Mouse (Mus musculus): Measurements from ENCODE around the gene P2ry6.

P2ry6 gene

GRCm38 (mm10) chr7:100941169-100941568 is 33.3 kb downstream of the P2ry6 start:
- DNase-seq (ENCODE audit: low spot score), result no peak

GRCm38 (mm10) chr7:100938106-100938505 is 36.3 kb downstream of the P2ry6 start:
- no peak for DNase-seq (ENCODE audit: low spot score)

GRCm38 (mm10) chr7:100937481-100937880 is 37.0 kb downstream of the P2ry6 start:
- DNase-seq (ENCODE audit: low spot score), result no peak

- no peak for DNase-seq (ENCODE audit: low spot score)
Measured at GRCm38 (mm10) chr7:100933520-100933919, 40.9 kb downstream of the P2ry6 start.

- DNase-seq (ENCODE audit: low spot score), result peak; percentile 57
Measured at GRCm38 (mm10) chr7:100932481-100933007, 41.9 kb downstream of the P2ry6 start.

- DNase-seq (ENCODE audit: low spot score), result no peak
Measured at GRCm38 (mm10) chr7:100931926-100932480, 42.4 kb downstream of the P2ry6 start, which contains the start of gene Arhgef17. Gene Arhgef17, minus strand, starts transcription at chr7:100932107.

- no peak for DNase-seq (ENCODE audit: low spot score)
Measured at GRCm38 (mm10) chr7:100931316-100931925, 43.0 kb downstream of the P2ry6 start.

GRCm38 (mm10) chr7:100930619-100931315 is 43.7 kb downstream of the P2ry6 start:
- no peak for DNase-seq (ENCODE audit: low spot score)

GRCm38 (mm10) chr7:100929639-100930303 is 44.7 kb downstream of the P2ry6 start:
- no peak for DNase-seq (ENCODE audit: low spot score)

- no peak for DNase-seq (ENCODE audit: low spot score)
Measured at GRCm38 (mm10) chr7:100928456-100928855, 46.0 kb downstream of the P2ry6 start.

GRCm38 (mm10) chr7:100927287-100928000 is 47.0 kb downstream of the P2ry6 start:
- DNase-seq (ENCODE audit: low spot score), result no peak

GRCm38 (mm10) chr7:100926311-100926923 is 48.0 kb downstream of the P2ry6 start:
- no peak for DNase-seq (ENCODE audit: low spot score)

GRCm38 (mm10) chr7:100924674-100925445 is 49.6 kb downstream of the P2ry6 start:
- no peak for DNase-seq (ENCODE audit: low spot score)

- DNase-seq (ENCODE audit: low spot score), result no peak
Measured at GRCm38 (mm10) chr7:100924200-100924599, 50.2 kb downstream of the P2ry6 start.

GRCm38 (mm10) chr7:100922907-100923306 is 51.5 kb downstream of the P2ry6 start:
- DNase-seq (ENCODE audit: low spot score), result no peak

GRCm38 (mm10) chr7:100921289-100921688 is 53.2 kb downstream of the P2ry6 start:
- DNase-seq (ENCODE audit: low spot score), result no peak

- DNase-seq (ENCODE audit: low spot score), result no peak
Measured at GRCm38 (mm10) chr7:100919809-100920107, 54.7 kb downstream of the P2ry6 start.

GRCm38 (mm10) chr7:100919006-100919808 is 55.2 kb downstream of the P2ry6 start:
- no peak for DNase-seq (ENCODE audit: low spot score)

- no peak for DNase-seq (ENCODE audit: low spot score)
Measured at GRCm38 (mm10) chr7:100918176-100918575, 56.3 kb downstream of the P2ry6 start.

- DNase-seq (ENCODE audit: low spot score), result no peak
Measured at GRCm38 (mm10) chr7:100917751-100918150, 56.7 kb downstream of the P2ry6 start.

Measured in c-Kit-positive CD71-positive TER-119-positive erythroid progenitor cells, embryonic 14.5 days (primary cell).